Mouse (Mus musculus): ENCODE results near the gene Nek1. TPM values are rescaled to one million over a fixed set of nuclear protein-coding genes. Genes with fewer than 3 reads are reported as not detected.
A peak's percentile ranks its signal among the peaks of the same experiment; 100 is the strongest.
"Not testable (repeated sequence)": the region's sequence is repeated elsewhere in the genome, so short reads cannot be mapped to it uniquely, and the experiment has no call there.

The Nek1 gene
- polyA plus RNA-seq, 1 experiment from 2014 or later: 7.9 TPM

GRCm38 (mm10) chr8:60978496-60978895 lies 14.5 kb upstream of the Nek1 start:
- Histone ChIP-seq H3K27ac (ENCODE audit: low read length) (peak overlapping the region; percentile 67), H3K9ac (ENCODE audit: low read depth, low read length) (peak overlapping the region; percentile 37), H3K9me3 (replicated peaks; ENCODE audit: control insufficient read depth, low read length) (no peaks in the 10 kb centered on the region), H3K36me3 (ENCODE audit: control insufficient read depth, insufficient read depth) (no peaks in the 10 kb centered on the region), H3K27me3 (ENCODE audit: control insufficient read depth, insufficient read depth, low read depth, low read length) (no peaks in the 10 kb centered on the region), H3K4me1 (ENCODE audit: control insufficient read depth, low read depth, low read length) (peaks cover 38% of the 10 kb centered on the region), H3K4me3 (ENCODE audit: low read depth, low read length) (peak overlapping the region; percentile 28), H3K4me2 (ENCODE audit: low read depth, low read length) (peak overlapping the region; percentile 38)
- ATAC-seq (ENCODE audit: low read depth): no peak
- 64% methylated on average over 5 of the region's 5 CpGs for WGBS (ENCODE audit: insufficient replicate concordance)

- H3K9ac ChIP-seq (ENCODE audit: low read depth, low read length): peak overlapping the region; percentile 98
- no peaks in the 10 kb centered on the region for H3K27me3 ChIP-seq (ENCODE audit: control insufficient read depth, insufficient read depth, low read depth, low read length)
- H3K4me1 ChIP-seq (ENCODE audit: control insufficient read depth, low read depth, low read length): peaks cover 25% of the 10 kb centered on the region
- ATAC-seq (ENCODE audit: low read depth): no peak
- WGBS (ENCODE audit: insufficient replicate concordance): 21% methylated on average over 1 of the region's 1 CpGs
- no peaks in the 10 kb centered on the region for H3K9me3 ChIP-seq (replicated peaks; ENCODE audit: control insufficient read depth, low read length)
- H3K27ac ChIP-seq (ENCODE audit: low read length): no peak overlapping the region
- peak overlapping the region; percentile 89 for H3K4me2 ChIP-seq (ENCODE audit: low read depth, low read length)
- no peaks in the 10 kb centered on the region for H3K36me3 ChIP-seq (ENCODE audit: control insufficient read depth, insufficient read depth)
- peak overlapping the region; percentile 99 for H3K4me3 ChIP-seq (ENCODE audit: low read depth, low read length)
Measured at GRCm38 (mm10) chr8:60981388-60981787, 11.6 kb upstream of the Nek1 start.

- peak within 1 kb of the TSS; percentile 99 for H3K4me3 ChIP-seq (ENCODE audit: low read depth, low read length)
- no peaks in the 10 kb centered on the region for H3K9me3 ChIP-seq (replicated peaks; ENCODE audit: control insufficient read depth, low read length)
- peak within 1 kb of the TSS; percentile 89 for H3K4me2 ChIP-seq (ENCODE audit: low read depth, low read length)
- H3K9ac ChIP-seq (ENCODE audit: low read depth, low read length): peak within 1 kb of the TSS; percentile 98
- H3K4me1 ChIP-seq (ENCODE audit: control insufficient read depth, low read depth, low read length): peaks cover 21% of the 10 kb centered on the region
- under 1% methylated on average over 101 of the region's 101 CpGs for WGBS (ENCODE audit: insufficient replicate concordance)
- H3K36me3 ChIP-seq (ENCODE audit: control insufficient read depth, insufficient read depth): no peaks in the 10 kb centered on the region
- ATAC-seq (ENCODE audit: low read depth): peak; percentile 98
- H3K27ac ChIP-seq (ENCODE audit: low read length): peak within 1 kb of the TSS; percentile 99
- no peaks in the 10 kb centered on the region for H3K27me3 ChIP-seq (ENCODE audit: control insufficient read depth, insufficient read depth, low read depth, low read length)
Measured at GRCm38 (mm10) chr8:60982701-60983687, 10.0 kb upstream of the Nek1 start, which contains the start of gene Clcn3. Gene Clcn3, minus strand, starts transcription at chr8:60983300.

GRCm38 (mm10) chr8:60983688-60984079 lies 9.3 kb upstream of the Nek1 start:
- 7% methylated on average over 9 of the region's 9 CpGs for whole genome bisulfite sequencing (ENCODE audit: insufficient replicate concordance)
- Histone ChIP-seq H3K9ac (ENCODE audit: low read depth, low read length) (peak overlapping the region; percentile 83), H3K4me3 (ENCODE audit: low read depth, low read length) (peak overlapping the region; percentile 99), H3K9me3 (replicated peaks; ENCODE audit: control insufficient read depth, low read length) (no peaks in the 10 kb centered on the region), H3K27me3 (ENCODE audit: control insufficient read depth, insufficient read depth, low read depth, low read length) (no peaks in the 10 kb centered on the region), H3K4me1 (ENCODE audit: control insufficient read depth, low read depth, low read length) (peaks cover 17% of the 10 kb centered on the region), H3K4me2 (ENCODE audit: low read depth, low read length) (peak overlapping the region; percentile 89), H3K36me3 (ENCODE audit: control insufficient read depth, insufficient read depth) (no peaks in the 10 kb centered on the region), H3K27ac (ENCODE audit: low read length) (peak overlapping the region; percentile 99)
- peak; percentile 52 for ATAC-seq (ENCODE audit: low read depth)

GRCm38 (mm10) chr8:60984260-60985010 lies 8.6 kb upstream of the Nek1 start:
- WGBS (ENCODE audit: insufficient replicate concordance): 72% methylated on average over 17 of the region's 17 CpGs
- not testable (repeated sequence) for ATAC-seq (ENCODE audit: low read depth); H3K27me3 ChIP-seq (ENCODE audit: control insufficient read depth, insufficient read depth, low read depth, low read length); H3K36me3 ChIP-seq (ENCODE audit: control insufficient read depth, insufficient read depth); H3K9me3 ChIP-seq (replicated peaks; ENCODE audit: control insufficient read depth, low read length)
- H3K4me2 ChIP-seq (ENCODE audit: low read depth, low read length): peak overlapping the region; percentile 89
- peaks cover 11% of the 10 kb centered on the region for H3K4me1 ChIP-seq (ENCODE audit: control insufficient read depth, low read depth, low read length)
- peak overlapping the region; percentile 99 for H3K4me3 ChIP-seq (ENCODE audit: low read depth, low read length)
- H3K9ac ChIP-seq (ENCODE audit: low read depth, low read length): peak overlapping the region; percentile 83
- H3K27ac ChIP-seq (ENCODE audit: low read length): peak overlapping the region; percentile 99

- Histone ChIP-seq H3K27me3 (ENCODE audit: control insufficient read depth, insufficient read depth, low read depth, low read length) (no peaks in the 10 kb centered on the region), H3K4me3 (ENCODE audit: low read depth, low read length) (peak overlapping the region; percentile 82), H3K36me3 (ENCODE audit: control insufficient read depth, insufficient read depth) (no peaks in the 10 kb centered on the region), H3K4me1 (ENCODE audit: control insufficient read depth, low read depth, low read length) (peaks cover 14% of the 10 kb centered on the region), H3K9ac (ENCODE audit: low read depth, low read length) (peak overlapping the region; percentile 88), H3K27ac (ENCODE audit: low read length) (peak overlapping the region; percentile 99), H3K9me3 (replicated peaks; ENCODE audit: control insufficient read depth, low read length) (no peaks in the 10 kb centered on the region), H3K4me2 (ENCODE audit: low read depth, low read length) (peak overlapping the region; percentile 80)
- peak; percentile 79 for ATAC-seq (ENCODE audit: low read depth)
- 1% methylated on average over 16 of the region's 16 CpGs for WGBS (ENCODE audit: insufficient replicate concordance)
Measured at GRCm38 (mm10) chr8:60992561-60992909, 460 bp upstream of the Nek1 start.

- Histone ChIP-seq H3K27me3 (ENCODE audit: control insufficient read depth, insufficient read depth, low read depth, low read length) (no peaks in the 10 kb centered on the region), H3K9ac (ENCODE audit: low read depth, low read length) (peak overlapping the region; percentile 88), H3K4me1 (ENCODE audit: control insufficient read depth, low read depth, low read length) (peaks cover 14% of the 10 kb centered on the region), H3K27ac (ENCODE audit: low read length) (peak overlapping the region; percentile 99), H3K9me3 (replicated peaks; ENCODE audit: control insufficient read depth, low read length) (no peaks in the 10 kb centered on the region), H3K36me3 (ENCODE audit: control insufficient read depth, insufficient read depth) (peaks cover 3% of the 10 kb centered on the region; the same call in 1 of the 2 replicates), H3K4me2 (ENCODE audit: low read depth, low read length) (peak overlapping the region; percentile 91), H3K4me3 (ENCODE audit: low read depth, low read length) (peak overlapping the region; percentile 82)
- ATAC-seq (ENCODE audit: low read depth): peak; percentile 5; the same call in 1 of the 2 replicates
- WGBS (ENCODE audit: insufficient replicate concordance): 2% methylated on average over 12 of the region's 12 CpGs
Measured at GRCm38 (mm10) chr8:60993639-60993986, 618 bp downstream of the Nek1 start.

- Histone ChIP-seq H3K27me3 (ENCODE audit: control insufficient read depth, insufficient read depth, low read depth, low read length) (no peaks in the 10 kb centered on the region), H3K9me3 (replicated peaks; ENCODE audit: control insufficient read depth, low read length) (no peaks in the 10 kb centered on the region), H3K27ac (ENCODE audit: low read length) (no peak overlapping the region), H3K4me3 (ENCODE audit: low read depth, low read length) (no peak overlapping the region), H3K4me1 (ENCODE audit: control insufficient read depth, low read depth, low read length) (peaks cover 12% of the 10 kb centered on the region), H3K9ac (ENCODE audit: low read depth, low read length) (no peak overlapping the region), H3K36me3 (ENCODE audit: control insufficient read depth, insufficient read depth) (peaks cover 3% of the 10 kb centered on the region; the same call in 1 of the 2 replicates), H3K4me2 (ENCODE audit: low read depth, low read length) (no peak overlapping the region)
- WGBS (ENCODE audit: insufficient replicate concordance): 82% methylated on average over 3 of the region's 3 CpGs
- ATAC-seq (ENCODE audit: low read depth): no peak
Measured at GRCm38 (mm10) chr8:60996468-60996867, 3.5 kb downstream of the Nek1 start.
